Mouse (Mus musculus) monocyte, adult 2 months (primary cell): ENCODE results near the gene Pla2g4c.

ENCODE experiments used
- DNase-seq, 2 experiments: peaks; one replicate each; pipeline ENCODE4 v3.0.0; 2022; ENCODE audit warnings: low spot score in 2 of 2, low read depth in 1 of 2

The Pla2g4c gene

GRCm38 (mm10) chr7:13355943-13356342 is 31.5 kb downstream of the Pla2g4c start:
- DNase-seq: no peak

GRCm38 (mm10) chr7:13380588-13380987 is 56.1 kb downstream of the Pla2g4c start:
- no peak for DNase-seq

GRCm38 (mm10) chr7:13397832-13398231 is 73.4 kb downstream of the Pla2g4c start, which contains the start of gene Cabp5:
Gene Cabp5 (plus strand): TSS chr7:13398132.
- no peak for DNase-seq
